Mouse (Mus musculus) embryonic stem cell, embryonic (primary cell): ENCODE results near the gene Gm11127.

Experiments
- CTCF ChIA-PET, 4 experiments: fragments of 300-600 bp in 2 of 4; fragments of 350-600 bp in 2 of 4; sonication (Branson Sonifier 250); formaldehyde crosslinking; loops; one replicate each; lab custom pipeline; 2022; ENCODE audit warnings: inconsistent platforms in 2 of 4; lab: Charles Lee
- POLR2A ChIA-PET, 4 experiments: fragments of 300-600 bp in 2 of 4; fragments of 350-600 bp in 2 of 4; sonication (Branson Sonifier 250); formaldehyde crosslinking; loops; one replicate each; lab custom pipeline; 2022; ENCODE audit warnings: antibody characterized with exemption in 4 of 4, inconsistent platforms in 1 of 4; lab: Charles Lee

Gene Gm11127

GRCm38 (mm10) chr17:36020191-36021073, 37.7 kb downstream of the Gm11127 start, which contains the start of gene H2-T24:
H2-T24 (minus strand) TSS chr17:36020560.
- CTCF ChIA-PET: interaction anchor here (0.5 to 2.3 kb wide), 16 partner anchors 11 to 385 kb away, joined by 3 to 10 read pairs (median 3); no protein-coding TSS in a partner anchor
- POLR2A ChIA-PET: interaction anchor here in 2 of 4 experiments (0.6 to 2.6 kb wide), 20 partner anchors 11 to 329 kb away, joined by 3 to 15 read pairs (median 4); no protein-coding TSS in a partner anchor

GRCm38 (mm10) chr17:36019519-36019918, 38.7 kb downstream of the Gm11127 start:
- CTCF ChIA-PET: interaction anchor here in 2 of 4 experiments (0.7 to 2.3 kb wide), 6 partner anchors 15 to 80 kb away, joined by 3 to 8 read pairs (median 6); no protein-coding TSS in a partner anchor
- POLR2A ChIA-PET: interaction anchor here in 2 of 4 experiments (0.6 to 2.6 kb wide), 8 partner anchors 14 to 35 kb away, joined by 3 to 15 read pairs (median 4); no protein-coding TSS in a partner anchor

- POLR2A ChIA-PET: interaction anchor here in 1 of 4 experiments (2.3 to 2.6 kb wide), 2 partner anchors 14 to 16 kb away, joined by 10 to 15 read pairs; no protein-coding TSS in a partner anchor
- CTCF ChIA-PET: interaction anchor here in 2 of 4 experiments (0.7 to 2.3 kb wide), 3 partner anchors 22 to 42 kb away, joined by 4 to 8 read pairs (median 8); no protein-coding TSS in a partner anchor
Measured at GRCm38 (mm10) chr17:36018979-36019378, 39.2 kb downstream of the Gm11127 start.

DNA sequence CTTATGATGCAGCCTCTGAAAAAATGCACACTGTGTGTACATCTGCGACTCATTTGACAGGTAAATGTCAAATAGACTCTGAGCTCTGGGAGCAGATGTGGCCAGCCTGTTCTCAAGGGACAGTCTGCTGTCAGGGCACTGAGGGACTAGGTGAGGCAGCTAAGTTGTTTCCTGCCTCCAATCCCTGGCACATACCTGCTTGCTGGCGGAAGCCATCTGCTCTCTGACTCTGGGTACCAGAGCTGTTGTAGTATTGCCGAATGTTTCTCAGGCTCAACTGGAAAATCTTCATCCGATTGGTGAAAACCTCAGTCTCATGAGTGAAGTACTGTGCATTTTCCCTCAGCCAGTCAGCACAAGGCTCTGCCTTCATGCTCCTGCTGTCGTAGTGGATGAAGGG, 41.1 kb downstream of the Gm11127 start:
- CTCF ChIA-PET: interaction anchor here in 1 of 4 experiments (0.6 to 2.3 kb wide), 5 partner anchors 16 to 876 kb away, joined by 3 to 7 read pairs (median 4); no protein-coding TSS in a partner anchor

DNA sequence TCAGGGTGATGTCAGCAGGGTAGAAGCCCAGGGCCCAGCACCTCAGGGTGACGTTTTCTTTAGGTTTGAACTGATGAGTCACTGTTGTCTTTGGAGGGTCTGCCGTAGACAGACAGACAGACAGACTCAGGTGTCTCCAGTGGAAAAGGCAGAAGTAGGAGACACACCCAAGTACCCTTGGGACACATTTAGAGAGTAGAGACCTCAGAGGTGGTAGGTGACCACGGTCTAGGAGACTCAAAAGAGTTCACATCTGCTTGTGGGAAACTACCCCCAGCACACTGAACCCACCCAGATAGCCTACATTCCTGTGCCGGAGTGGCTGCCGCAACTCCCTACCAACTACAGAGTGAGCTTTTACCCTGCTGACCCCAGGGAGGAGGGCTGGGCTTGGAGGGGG, 43.2 kb downstream of the Gm11127 start:
- CTCF ChIA-PET: interaction anchor here in 1 of 4 experiments (0.5 to 2.4 kb wide), 3 partner anchors 9 to 145 kb away, joined by 3 to 8 read pairs (median 5); no protein-coding TSS in a partner anchor
- POLR2A ChIA-PET: interaction anchor here in 2 of 4 experiments (2.8 to 4.2 kb wide), 2 partner anchors 9 to 11 kb away, joined by 10 to 29 read pairs; no protein-coding TSS in a partner anchor

More for the DNA sequence above, 41.1 kb downstream of the Gm11127 start:
- POLR2A ChIA-PET: interaction anchor here in 2 of 4 experiments (1.2 to 4.2 kb wide), 2 partner anchors 13 to 14 kb away, joined by 5 to 29 read pairs; no protein-coding TSS in a partner anchor
